Mouse (Mus musculus): ENCODE results near the gene Ubash3a.

- peak; percentile 43 for TF ChIP-seq CTCF (IDR thresholded peaks at IDR 0.05; ENCODE audit: low read depth)
- no peak for TF ChIP-seq EP300 (IDR thresholded peaks at IDR 0.05; ENCODE audit: low read depth)
Observed at GRCm38 (mm10) chr17:31242764-31243163, 35.1 kb downstream of the Ubash3a start.

Measured in liver, embryonic 14.5 days (tissue).